Mouse (Mus musculus): ENCODE measurements at regions not wholly inside any gene's neighbourhood (a gene's known extent, or its start where the extent isn't known, plus 50 kb on each side); places are given as distances from the start of the nearest gene placed in this dataset.

DNA sequence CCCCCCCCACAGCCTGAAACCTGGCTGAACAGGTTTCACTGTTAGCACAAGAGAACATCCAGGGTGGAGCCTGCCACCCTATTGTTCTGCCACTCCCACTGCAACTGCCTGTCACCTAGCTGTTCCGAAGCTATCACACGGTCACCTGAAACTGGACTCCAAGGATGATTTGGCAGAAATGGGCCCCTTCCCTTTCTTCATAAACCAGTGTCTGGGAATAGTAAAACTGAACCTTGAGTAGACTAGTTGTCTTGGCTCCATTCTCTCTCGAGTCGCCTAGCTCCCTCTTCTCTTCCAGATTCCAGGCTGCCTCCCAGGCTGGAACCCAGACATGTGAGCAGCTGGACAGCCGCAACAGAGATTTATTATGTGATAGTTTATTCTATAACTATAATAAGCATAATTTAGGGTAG is 282.9 kb upstream of the Dab2 start:
- no peak for DNase-seq (ENCODE audit: low spot score in 2 of 2)

- DNase-seq (ENCODE audit: low spot score in 2 of 2) = no peak
Observed at GRCm38 (mm10) chr15:6025543-6025942, 274.0 kb upstream of the Dab2 start.

GRCm38 (mm10) chr15:6029214-6029613 is 270.4 kb upstream of the Dab2 start:
- no peak for DNase-seq (ENCODE audit: low spot score in 2 of 2)

DNA sequence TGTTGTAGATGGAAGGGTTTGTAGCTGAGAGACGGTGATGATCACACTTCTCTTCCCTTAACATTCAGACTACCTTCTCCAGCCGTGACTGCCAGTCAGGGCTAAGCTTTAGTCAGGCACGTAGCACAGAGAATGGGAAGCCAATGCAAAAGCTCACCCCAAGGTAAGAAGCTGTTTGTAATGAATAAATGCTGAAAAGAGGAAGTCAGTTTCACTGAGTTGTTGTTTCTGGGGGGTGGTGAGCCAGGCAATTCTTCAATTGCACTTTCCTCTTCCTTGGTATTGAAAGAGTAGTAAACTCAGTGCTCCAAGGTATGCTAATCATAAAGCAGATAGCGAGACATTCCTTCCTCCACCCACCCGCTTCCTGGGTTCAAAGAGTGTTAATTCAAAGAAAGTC is 269.2 kb upstream of the Dab2 start:
- no peak for DNase-seq (ENCODE audit: low spot score in 2 of 2)

DNA sequence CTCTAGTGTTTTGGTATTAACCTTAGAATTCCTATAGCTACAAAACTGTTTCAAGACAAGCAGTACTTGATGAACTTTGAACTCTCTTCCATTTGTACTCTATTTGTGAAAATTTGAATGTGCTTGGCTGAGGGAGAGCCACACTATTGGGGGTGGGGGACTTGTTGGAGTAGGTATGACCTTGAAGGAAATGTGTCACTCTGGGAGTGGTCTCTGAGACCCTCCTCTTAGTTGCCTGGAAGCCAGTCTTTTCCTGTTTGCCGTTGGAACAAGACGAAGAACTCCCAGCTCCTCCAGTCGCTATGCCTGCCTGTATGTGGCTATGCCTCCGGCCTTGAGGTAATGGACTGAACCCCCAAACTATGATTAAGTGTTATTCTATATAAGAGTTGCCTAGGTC is 265.4 kb upstream of the Dab2 start:
- no peak for DNase-seq (ENCODE audit: low spot score in 2 of 2)

- no peak for DNase-seq (ENCODE audit: low spot score in 2 of 2)
Observed at GRCm38 (mm10) chr15:6044511-6045256, 254.9 kb upstream of the Dab2 start.

DNA sequence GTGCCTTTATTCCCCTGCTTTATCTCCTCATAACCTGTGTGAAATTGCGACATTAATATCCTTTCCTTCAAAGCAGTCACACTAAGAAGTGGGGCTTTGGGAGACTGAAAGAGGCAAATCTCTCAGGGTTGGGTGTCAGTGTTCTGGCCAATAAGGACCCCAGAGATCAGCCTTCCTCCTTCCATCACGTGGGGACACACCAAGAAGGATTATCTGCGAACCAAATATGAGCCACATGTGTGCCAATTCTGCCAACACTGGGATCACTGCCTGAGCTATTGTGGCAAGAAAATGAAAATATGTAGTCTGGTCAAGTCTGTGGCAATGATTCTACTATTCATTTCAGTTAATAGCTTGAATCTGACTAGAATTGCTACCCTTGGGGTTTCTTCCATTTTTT is 243.9 kb upstream of the Dab2 start:
- no peak for DNase-seq (ENCODE audit: low spot score in 2 of 2)

DNA sequence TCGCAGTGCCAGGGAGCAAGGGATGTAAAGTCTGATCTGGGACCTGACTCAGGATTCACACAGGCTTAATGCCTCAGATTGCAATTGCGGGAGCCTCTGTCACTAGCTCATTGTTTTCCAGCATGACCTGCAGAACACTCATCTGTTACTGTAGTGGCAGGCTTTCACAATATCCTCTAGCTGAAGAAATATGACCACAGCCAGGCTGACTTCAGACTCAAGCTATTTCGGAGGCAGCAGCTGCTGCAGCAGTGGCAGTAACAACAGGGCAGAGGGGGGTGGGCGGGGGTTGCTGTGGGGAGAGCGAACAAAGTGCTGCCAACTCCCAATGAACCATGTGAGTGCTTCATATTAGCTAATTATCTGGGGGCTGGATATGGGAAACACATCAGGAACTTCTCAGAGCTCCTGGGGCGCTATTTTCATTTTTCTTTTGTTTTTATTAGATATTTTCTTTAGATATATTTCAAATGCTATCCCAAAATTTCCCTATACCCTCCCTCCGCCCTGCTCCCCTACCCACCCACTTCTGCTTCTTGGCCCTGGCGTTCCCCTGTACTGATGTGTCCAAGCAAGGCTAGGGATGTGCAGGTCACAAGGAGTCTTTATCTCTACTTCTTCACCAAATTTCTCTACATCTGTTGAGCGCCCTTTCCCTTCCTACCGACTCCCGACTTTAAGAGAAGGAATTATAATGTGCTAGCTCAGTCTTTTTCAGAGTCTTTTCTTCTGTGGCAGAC is 242.5 kb upstream of the Dab2 start:
- no peak for DNase-seq (ENCODE audit: low spot score in 2 of 2)

DNA sequence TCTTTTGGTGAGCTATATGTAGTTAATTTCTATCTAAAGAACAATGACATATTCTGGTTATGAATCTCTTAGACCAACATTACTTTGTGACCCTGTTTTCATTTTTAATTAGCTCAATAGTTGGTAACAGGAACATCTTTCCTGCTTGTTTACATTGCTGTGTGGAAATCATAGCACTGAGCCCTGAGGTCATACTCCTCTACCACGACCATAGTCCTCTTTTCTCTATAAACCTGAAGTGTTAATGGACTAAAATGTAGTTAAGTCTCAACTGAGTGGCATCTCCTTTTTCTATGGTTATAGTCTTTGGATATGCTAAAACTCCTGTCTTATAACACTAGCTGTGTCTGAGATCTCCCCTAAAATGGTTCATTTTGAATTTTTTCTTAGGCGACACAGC is 240.2 kb upstream of the Dab2 start:
- no peak for DNase-seq (ENCODE audit: low spot score in 2 of 2)

- no peak for DNase-seq (ENCODE audit: low spot score in 2 of 2)
Observed at GRCm38 (mm10) chr15:6059790-6060189, 239.8 kb upstream of the Dab2 start.

- DNase-seq (ENCODE audit: low spot score in 2 of 2) = no peak
Observed at GRCm38 (mm10) chr15:6060649-6061048, 238.9 kb upstream of the Dab2 start.

DNA sequence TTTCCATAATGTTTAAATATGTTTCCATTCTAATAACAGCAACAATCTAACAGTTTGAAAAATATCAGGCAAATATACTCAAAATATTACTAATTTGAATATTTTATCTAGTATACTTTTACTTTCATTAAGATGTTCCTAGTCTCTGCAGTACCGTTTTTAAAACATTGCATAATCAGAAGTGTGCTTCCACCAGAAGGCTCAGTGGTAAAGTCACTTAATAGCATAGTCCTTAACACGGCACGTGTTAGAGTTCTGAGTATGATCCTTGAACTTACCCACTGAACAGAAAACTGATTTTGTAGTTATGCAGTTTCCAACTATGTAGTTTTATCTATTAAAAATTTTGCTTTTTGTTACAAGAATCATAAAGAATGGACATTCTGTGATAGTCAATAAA is 234.5 kb upstream of the Dab2 start:
- DNase-seq (ENCODE audit: low spot score in 2 of 2) = no peak

DNA sequence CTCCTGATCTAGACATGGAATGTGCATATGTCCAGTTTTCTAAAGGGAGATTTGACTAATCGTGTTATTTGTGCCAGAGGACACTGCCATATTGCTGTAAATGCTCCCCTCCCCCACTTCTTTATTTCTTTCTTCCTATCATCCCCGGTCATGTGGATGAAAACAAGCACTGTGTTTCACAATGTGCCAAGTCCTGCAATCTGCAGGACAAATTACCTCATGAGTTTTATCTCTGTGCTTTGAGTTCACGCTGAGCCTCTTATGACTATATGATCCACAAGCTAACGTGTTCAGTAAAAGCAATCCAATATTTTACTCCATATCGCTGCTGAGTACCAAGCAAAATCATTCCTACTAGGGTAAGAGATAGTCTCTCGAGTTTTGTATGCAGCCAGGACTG is 232.2 kb upstream of the Dab2 start:
- DNase-seq (ENCODE audit: low spot score in 2 of 2) = no peak

- no peak for DNase-seq (ENCODE audit: low spot score in 2 of 2)
Observed at GRCm38 (mm10) chr15:6068371-6068770, 231.2 kb upstream of the Dab2 start.

GRCm38 (mm10) chr15:6071873-6072272 is 227.7 kb upstream of the Dab2 start:
- no peak for DNase-seq (ENCODE audit: low spot score in 2 of 2)

DNA sequence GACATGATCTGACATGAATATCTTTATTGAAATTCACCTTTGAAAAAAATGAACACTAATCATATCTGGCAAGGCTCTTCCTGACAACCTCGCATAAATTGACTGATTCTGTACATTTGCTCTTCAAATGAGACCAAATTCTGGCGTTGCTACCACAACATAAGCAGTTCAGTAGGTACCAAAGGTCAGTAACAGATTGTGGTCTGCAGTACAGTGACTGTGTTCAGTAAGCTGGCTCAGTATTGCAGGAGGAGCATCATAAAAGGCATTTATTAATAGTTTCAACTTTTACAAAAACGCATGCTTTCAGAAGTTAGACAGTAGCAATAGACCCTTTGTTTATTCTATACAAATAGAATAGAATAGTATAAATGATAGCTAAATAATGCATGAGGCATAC is 226.7 kb upstream of the Dab2 start:
- DNase-seq (ENCODE audit: low spot score in 2 of 2) = no peak

- DNase-seq (ENCODE audit: low spot score in 2 of 2) = peak; percentile 5 to 12
Observed at GRCm38 (mm10) chr15:6080714-6081635, 218.6 kb upstream of the Dab2 start.

GRCm38 (mm10) chr15:6087208-6087607 is 212.4 kb upstream of the Dab2 start:
- DNase-seq (ENCODE audit: low spot score in 2 of 2) = no peak

GRCm38 (mm10) chr15:6088498-6088897 is 211.1 kb upstream of the Dab2 start:
- no peak for DNase-seq (ENCODE audit: low spot score in 2 of 2)

GRCm38 (mm10) chr15:6129697-6130096 is 169.9 kb upstream of the Dab2 start:
- DNase-seq (ENCODE audit: low spot score in 2 of 2) = no peak

DNA sequence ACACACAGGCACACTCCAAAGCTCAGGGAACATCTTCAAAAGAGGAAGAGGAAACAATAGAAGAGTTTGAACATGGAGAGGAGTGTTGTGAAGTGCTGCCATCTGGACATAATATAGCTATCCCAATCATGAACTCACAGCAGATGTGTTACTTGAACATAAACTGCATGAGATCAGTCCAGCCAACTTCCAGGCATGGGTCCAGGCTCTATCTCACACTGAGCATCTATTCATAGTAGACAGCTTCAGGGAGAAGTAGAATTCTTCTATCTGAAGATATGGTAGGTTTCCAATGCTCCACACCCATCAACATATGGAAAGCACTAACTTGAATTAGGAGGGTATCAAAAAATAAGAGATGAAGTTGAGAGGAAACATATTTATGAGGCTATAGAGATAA is 167.4 kb upstream of the Dab2 start:
- no peak for DNase-seq (ENCODE audit: low spot score in 2 of 2)

DNA sequence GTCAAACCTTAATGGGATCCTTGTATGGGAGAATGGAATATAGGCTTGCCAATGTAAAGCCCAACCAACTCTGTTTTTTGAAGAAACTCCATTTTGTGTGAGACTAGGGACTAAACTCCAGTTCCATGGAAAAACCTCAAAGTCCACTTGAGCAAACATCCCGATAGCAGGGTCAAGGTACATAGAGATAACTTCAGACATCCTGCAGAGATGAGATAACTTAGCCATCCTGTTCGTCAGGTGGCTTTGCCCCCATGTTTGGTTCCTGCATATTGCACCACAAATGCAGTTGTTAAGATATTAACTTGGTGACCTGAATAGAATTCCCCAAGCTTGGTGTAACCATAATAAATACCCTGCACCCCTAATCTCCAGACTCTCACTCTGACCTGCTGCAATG is 154.5 kb upstream of the Dab2 start:
- no peak for DNase-seq (ENCODE audit: low spot score in 2 of 2)
